Mouse (Mus musculus) small intestine, adult 2 months (tissue): ENCODE measurements at regions not wholly inside any gene's neighbourhood (a gene's known extent, or its start where the extent isn't known, plus 50 kb on each side); places are given as distances from the start of the nearest gene placed in this dataset.

Experiments
- H3K27ac ChIP-seq: fragments of 200-500 bp; 2 replicates; pipeline ENCODE4 v1.5.1; 2012; ENCODE audit warnings: low read depth, low read length, control low read depth, inconsistent platforms; ENCODE audit not compliant: insufficient read depth
- H3K27me3 ChIP-seq: fragments of 200-500 bp; 2 replicates; pipeline ENCODE4 v1.6.1; 2012; ENCODE audit warnings: mild to moderate bottlenecking, moderate library complexity, low read length, inconsistent platforms; ENCODE audit not compliant: control insufficient read depth, insufficient read depth
- H3K36me3 ChIP-seq: fragments of 200-500 bp; 2 replicates; pipeline ENCODE4 v1.6.1; 2012; ENCODE audit warnings: mild to moderate bottlenecking, low read length, control low read depth, inconsistent platforms; ENCODE audit not compliant: control insufficient read depth, insufficient read depth
- H3K4me1 ChIP-seq: fragments of 200-500 bp; 2 replicates; pipeline ENCODE4 v1.6.1; 2012; ENCODE audit warnings: low read length, inconsistent platforms, mixed read lengths; ENCODE audit not compliant: control insufficient read depth, insufficient read depth, insufficient read length
- H3K4me3 ChIP-seq: fragments of 200-500 bp; 2 replicates; pipeline ENCODE4 v1.5.1; 2012; ENCODE audit warnings: low read depth, mild to moderate bottlenecking, control low read depth, inconsistent platforms, low read length, moderate library complexity
- CTCF ChIP-seq: fragments of 200-500 bp; IDR thresholded peaks from 2 replicates; pipeline ENCODE4 v1.5.1; 2012; ENCODE audit warnings: low read depth, mild to moderate bottlenecking, control low read depth, inconsistent platforms, low read length, moderate library complexity, mixed read lengths; ENCODE audit not compliant: insufficient replicate concordance, insufficient read length; ENCODE audit errors: extremely low read depth
- POLR2A ChIP-seq: fragments of 200-500 bp; IDR thresholded peaks from 2 replicates; pipeline ENCODE4 v1.6.1; 2012; ENCODE audit warnings: low read depth, mild to moderate bottlenecking, control low read depth, inconsistent platforms, low read length, moderate library complexity
- WGBS: fragments of 180-500 bp; shearing (Covaris S2); methylation state at CpG from one replicate; pipeline ENCODE4 v1.1.7; 2018; 5-methylcytosine and 5-hydroxymethylcytosine counted together

DNA sequence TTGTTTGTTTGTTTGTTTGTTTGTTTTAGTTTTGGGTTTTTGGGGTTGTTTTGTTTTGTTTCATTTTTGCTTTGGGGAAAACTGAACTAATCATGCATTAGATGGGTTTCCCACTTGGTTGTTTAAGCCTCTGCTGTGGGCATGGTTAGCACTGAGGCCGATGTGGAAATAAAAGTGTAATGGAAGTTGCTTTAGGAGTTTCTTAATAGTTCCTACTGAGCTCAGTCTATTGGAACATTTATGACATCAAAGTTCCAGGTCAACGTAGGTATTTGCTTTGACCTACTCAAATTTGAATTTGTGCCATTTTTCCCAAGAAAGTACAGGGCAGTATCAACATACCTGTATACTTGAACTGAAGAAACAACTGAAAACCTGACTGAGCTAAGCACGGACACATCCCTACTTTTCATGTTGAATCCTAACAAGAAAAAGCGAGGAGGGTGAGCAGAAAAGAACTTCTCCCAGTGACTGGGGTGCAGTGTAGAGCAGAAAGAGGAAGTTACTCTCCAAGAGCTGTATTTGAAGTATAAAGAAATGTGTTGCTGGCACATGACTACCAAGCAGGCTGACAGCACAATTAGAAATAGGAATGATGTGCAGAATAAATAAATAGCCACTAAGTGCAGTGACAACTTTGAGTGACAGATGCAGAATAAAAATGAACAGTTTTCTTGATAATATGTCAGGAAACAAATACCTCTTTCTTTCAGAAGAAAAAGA, 122.0 kb upstream of the Atp2b1 start:
- H3K4me3 ChIP-seq = no peak overlapping the region
- 79% methylated on average over 4 of the region's 4 CpGs for WGBS
- no peaks in the 10 kb centered on the region for H3K27me3 ChIP-seq
- H3K36me3 ChIP-seq = no peaks in the 10 kb centered on the region
- no peak for TF ChIP-seq POLR2A
- no peak for TF ChIP-seq CTCF
- no peaks in the 10 kb centered on the region for H3K4me1 ChIP-seq
- H3K27ac ChIP-seq = no peak overlapping the region

DNA sequence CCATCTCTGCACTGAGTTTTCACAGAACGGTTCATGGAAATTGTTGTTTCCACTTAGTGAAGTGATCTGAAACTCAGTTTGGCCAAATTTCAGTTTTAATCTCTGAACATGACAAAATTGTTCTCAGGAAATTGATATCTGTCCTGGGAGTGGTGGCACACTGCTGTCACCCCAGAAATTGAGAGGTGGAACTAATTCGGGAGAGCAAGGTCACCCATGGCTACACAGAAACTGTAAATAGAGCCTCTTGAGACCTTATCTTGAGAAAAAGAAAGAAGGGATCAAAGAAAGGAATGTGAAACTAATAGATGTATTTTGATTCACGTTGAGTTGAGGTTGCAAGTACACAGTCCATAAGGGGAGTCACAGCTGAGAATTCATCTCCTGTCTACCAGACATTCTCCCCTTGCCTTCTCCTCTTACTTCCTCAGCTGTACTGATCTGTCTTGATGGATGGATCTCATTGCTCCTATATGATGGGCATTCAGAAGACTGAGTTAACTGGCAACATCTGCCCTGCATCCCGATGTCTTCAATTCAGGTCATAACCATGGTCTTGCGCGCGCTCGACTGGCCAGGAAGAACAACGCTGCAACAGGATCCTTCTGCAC, 120.2 kb upstream of the Atp2b1 start:
- H3K27ac ChIP-seq = no peak overlapping the region
- WGBS = 89% methylated on average over 9 of the region's 9 CpGs
- no peak for TF ChIP-seq CTCF
- no peak for TF ChIP-seq POLR2A
- no peaks in the 10 kb centered on the region for H3K36me3 ChIP-seq
- no peak overlapping the region for H3K4me3 ChIP-seq
- no peaks in the 10 kb centered on the region for H3K4me1 ChIP-seq
- no peaks in the 10 kb centered on the region for H3K27me3 ChIP-seq

DNA sequence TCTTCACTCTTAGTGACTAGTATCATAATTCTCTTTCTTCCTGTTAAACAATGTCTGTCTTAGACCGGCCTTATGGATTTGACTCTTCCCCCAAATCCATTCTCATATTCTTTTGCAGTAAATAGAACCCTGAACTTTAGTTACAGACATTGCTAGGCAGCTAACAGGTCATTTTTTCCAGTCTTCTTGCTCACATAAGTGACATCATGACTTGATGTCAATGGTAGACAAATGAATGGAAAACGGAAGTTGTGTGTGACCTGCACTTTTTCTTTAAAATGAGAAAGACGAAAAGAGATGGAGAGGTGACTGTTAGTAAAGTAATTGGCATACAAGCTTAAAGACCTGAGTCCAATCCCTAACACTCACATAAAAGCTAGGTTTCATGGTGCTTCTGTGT, 118.2 kb upstream of the Atp2b1 start:
- no peak for TF ChIP-seq CTCF
- TF ChIP-seq POLR2A = no peak
- H3K4me1 ChIP-seq = peaks cover 3% of the 10 kb centered on the region; the same call in 1 of the 2 replicates
- H3K27ac ChIP-seq = no peak overlapping the region
- H3K27me3 ChIP-seq = no peaks in the 10 kb centered on the region
- WGBS = 97% methylated on average over 3 of the region's 3 CpGs
- no peak overlapping the region for H3K4me3 ChIP-seq
- no peaks in the 10 kb centered on the region for H3K36me3 ChIP-seq

DNA sequence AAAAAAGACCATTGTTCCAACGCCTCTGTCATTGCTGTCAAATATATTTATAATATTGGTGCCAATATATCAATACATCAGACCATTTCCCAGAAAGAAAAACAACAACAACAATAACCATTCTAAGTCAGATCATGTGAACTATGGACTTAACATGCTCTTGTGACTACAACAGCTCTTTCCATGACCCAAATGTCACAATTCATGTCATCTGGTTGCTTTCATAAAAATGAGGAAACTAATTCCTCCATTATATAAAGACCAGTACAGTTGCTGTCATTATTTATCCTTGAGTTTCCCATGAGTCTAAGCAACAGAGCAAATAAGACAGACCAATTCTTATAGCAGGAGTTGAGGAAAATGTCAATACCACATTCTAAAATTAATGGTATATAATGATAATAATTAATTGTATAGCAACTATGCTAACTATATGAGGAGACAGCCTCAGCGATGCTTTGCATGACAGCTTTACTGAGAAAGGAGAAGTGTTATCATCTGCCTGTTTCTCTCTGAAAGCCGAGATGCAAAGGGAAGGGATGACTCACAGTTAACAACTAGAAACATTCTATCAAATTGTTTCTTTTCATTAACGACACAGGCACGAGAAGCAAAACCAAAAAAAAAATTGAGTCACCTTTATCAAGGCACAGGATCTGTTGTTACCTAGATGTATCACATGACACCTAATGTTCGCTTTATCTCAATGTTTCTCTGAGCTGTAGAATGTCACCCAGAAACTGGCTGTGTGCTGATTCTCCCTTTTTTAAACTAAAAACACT, 115.4 kb upstream of the Atp2b1 start:
- Histone ChIP-seq H3K36me3 (no peaks in the 10 kb centered on the region), H3K27ac (no peak overlapping the region), H3K27me3 (no peaks in the 10 kb centered on the region), H3K4me3 (no peak overlapping the region), H3K4me1 (peaks cover 3% of the 10 kb centered on the region; the same call in 1 of the 2 replicates)
- 74% methylated on average over 6 of the region's 6 CpGs for WGBS
- no peak for TF ChIP-seq POLR2A
- TF ChIP-seq CTCF = no peak

DNA sequence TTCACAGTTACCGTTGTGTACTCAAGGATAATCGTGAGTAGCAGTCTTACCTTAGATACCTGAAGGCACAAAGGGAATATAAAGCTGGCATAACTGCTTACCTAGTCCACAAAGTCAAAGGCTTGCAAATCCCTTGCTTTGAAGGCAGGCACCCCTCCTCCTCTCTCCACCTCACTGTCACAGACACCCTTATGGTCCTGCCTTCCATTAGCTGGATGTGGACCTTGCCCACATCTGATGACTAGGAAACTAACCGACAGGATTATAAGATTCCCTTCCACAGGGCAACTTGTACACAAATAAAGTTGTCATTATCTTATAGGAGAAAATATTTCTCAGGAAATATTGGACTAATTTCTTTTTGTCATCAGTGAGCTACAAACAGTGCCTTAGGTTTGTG, 114.4 kb upstream of the Atp2b1 start:
- Histone ChIP-seq H3K4me1 (peaks cover 6% of the 10 kb centered on the region; the same call in 1 of the 2 replicates), H3K4me3 (no peak overlapping the region), H3K36me3 (no peaks in the 10 kb centered on the region), H3K27ac (no peak overlapping the region), H3K27me3 (no peaks in the 10 kb centered on the region)
- no peak for TF ChIP-seq CTCF
- TF ChIP-seq POLR2A = no peak
- 48% methylated on average over 3 of the region's 3 CpGs for WGBS

DNA sequence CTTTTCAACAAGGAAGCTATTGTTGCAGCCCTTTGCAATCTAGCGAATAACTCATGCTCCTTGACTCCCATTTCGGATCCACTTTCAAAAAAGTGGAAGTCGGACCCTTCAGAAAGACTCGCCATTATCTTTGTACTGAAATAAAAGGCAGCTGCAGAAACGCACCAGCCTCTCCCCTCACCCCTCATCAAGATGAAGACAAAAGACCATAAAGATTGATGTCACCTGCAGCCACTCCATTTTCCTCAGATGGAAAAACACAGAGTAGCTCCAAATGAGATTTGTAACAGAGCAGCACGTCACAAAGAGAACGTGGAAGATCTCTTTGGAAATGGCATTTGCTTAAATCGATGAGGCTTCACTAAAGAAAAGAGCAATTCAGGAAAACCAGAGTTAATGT, 113.3 kb upstream of the Atp2b1 start:
- TF ChIP-seq POLR2A = no peak
- no peak for TF ChIP-seq CTCF
- no peak overlapping the region for H3K27ac ChIP-seq
- no peaks in the 10 kb centered on the region for H3K27me3 ChIP-seq
- no peaks in the 10 kb centered on the region for H3K36me3 ChIP-seq
- H3K4me3 ChIP-seq = no peak overlapping the region
- WGBS = 56% methylated on average over 8 of the region's 8 CpGs
- H3K4me1 ChIP-seq = peaks cover 8% of the 10 kb centered on the region; the same call in 1 of the 2 replicates

DNA sequence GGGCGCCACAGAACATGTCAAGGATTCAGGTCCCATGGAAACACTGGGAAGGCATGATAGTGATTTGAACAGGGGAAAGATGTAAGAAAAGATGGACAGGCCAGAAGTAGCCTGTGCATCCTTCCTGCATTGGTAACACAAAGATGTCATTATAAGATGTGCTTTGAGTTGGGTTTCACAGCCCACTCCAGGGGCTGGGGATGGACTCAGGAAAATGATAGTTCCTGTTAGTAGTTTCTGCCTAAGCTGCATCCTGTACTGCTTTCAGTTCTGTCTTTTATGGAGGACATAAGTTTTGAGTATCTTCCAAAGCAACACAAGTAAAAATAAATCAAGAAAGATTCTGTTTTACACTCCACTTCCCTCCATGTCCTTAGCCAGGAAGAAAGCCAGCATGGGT, 109.2 kb upstream of the Atp2b1 start:
- WGBS = 100% methylated on average over 1 of the region's 1 CpGs
- H3K36me3 ChIP-seq = no peaks in the 10 kb centered on the region
- H3K4me1 ChIP-seq = peaks cover 8% of the 10 kb centered on the region; the same call in 1 of the 2 replicates
- H3K27ac ChIP-seq = peak overlapping the region; percentile 57
- H3K4me3 ChIP-seq = no peak overlapping the region
- TF ChIP-seq POLR2A (no peak), CTCF (no peak)
- no peaks in the 10 kb centered on the region for H3K27me3 ChIP-seq
